Mouse (Mus musculus) brain, adult 2 months (tissue): ENCODE measurements at regions not wholly inside any gene's neighbourhood (a gene's known extent, or its start where the extent isn't known, plus 50 kb on each side); places are given as distances from the start of the nearest gene placed in this dataset.

ENCODE experiments used
- DNase-seq: peaks from one replicate; pipeline ENCODE4 v3.0.0; 2011; ENCODE audit warnings: low read depth, low spot score

DNA sequence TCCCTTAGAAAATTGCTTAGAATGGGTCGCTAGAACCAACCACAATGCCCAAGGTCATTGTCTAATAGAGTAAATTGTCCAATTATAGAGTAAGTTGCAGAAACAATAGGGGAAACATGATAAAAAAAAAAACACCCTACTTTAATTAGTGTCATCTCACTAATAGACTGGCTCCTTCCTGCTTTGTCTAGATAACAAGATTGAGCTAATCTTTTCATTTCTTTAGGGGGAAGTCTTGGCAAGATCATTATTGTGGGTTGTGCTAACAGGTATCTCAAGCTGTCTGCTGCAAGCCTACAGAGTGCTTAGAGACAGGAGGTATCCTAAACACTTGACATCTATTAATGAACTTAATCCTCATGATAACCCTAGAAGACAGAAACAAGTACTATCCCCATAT lies 615.9 kb downstream of the Gbe1 start:
- no peak for DNase-seq

GRCm38 (mm10) chr16:70935959-70936358 lies 622.2 kb downstream of the Gbe1 start:
- no peak for DNase-seq

DNA sequence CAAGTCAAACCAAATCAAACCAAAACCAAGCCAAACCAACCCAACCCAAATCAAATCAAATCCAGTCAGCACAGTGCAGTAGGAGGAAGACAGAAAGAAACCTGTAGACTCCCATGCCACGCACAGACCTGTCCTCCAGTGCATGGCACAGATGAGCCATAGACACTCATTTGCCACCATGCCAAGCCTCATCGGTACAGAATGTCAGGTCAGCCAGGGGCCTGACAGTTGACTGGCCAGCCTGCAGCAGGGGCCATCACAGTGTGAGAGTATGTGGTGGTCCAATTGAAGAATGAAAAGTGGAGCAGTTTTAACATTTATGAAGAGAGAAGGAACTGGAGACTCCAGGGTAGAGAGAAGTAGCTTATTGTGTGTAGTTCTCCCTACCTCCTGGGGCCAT lies 639.2 kb downstream of the Gbe1 start:
- no peak for DNase-seq
